Mouse (Mus musculus) neural tube, embryonic 12.5 days (tissue): ENCODE measurements at regions not wholly inside any gene's neighbourhood (a gene's known extent, or its start where the extent isn't known, plus 50 kb on each side); places are given as distances from the start of the nearest gene placed in this dataset.

Experiments
- ATAC-seq: fragments of 200-750 bp; cut with Nextera tagmentation; 2 replicates; pipeline ENCODE4 v1.8.0; 2017; ENCODE audit warnings: low read depth, mild to moderate bottlenecking, moderate TSS enrichment, moderate library complexity; ENCODE audit not compliant: low FRiP score
- H3K27ac ChIP-seq: fragments of 300-500 bp; sonication (generic); 2 replicates; pipeline ENCODE4 v1.5.1; 2016
- H3K27me3 ChIP-seq: fragments of 300-500 bp; sonication (generic); replicated peaks from 2 replicates; pipeline ENCODE4 v1.6.1; 2016; ENCODE audit warnings: mild to moderate bottlenecking
- H3K36me3 ChIP-seq: fragments of 300-500 bp; sonication (generic); 2 replicates; pipeline ENCODE4 v1.6.1; 2016; ENCODE audit warnings: mild to moderate bottlenecking
- H3K4me1 ChIP-seq: fragments of 300-500 bp; sonication (generic); 2 replicates; pipeline ENCODE4 v1.6.1; 2016
- H3K4me2 ChIP-seq: fragments of 300-500 bp; sonication (generic); replicated peaks from 2 replicates; pipeline ENCODE4 v1.6.1; 2016; ENCODE audit warnings: mild to moderate bottlenecking
- H3K4me3 ChIP-seq: fragments of 300-500 bp; sonication (generic); 2 replicates; pipeline ENCODE4 v1.5.1; 2016
- H3K9ac ChIP-seq: fragments of 300-500 bp; sonication (generic); 2 replicates; pipeline ENCODE4 v1.6.1; 2016; ENCODE audit warnings: mild to moderate bottlenecking
- H3K9me3 ChIP-seq: fragments of 300-500 bp; sonication (generic); 2 replicates; pipeline ENCODE4 v1.6.1; 2016; ENCODE audit warnings: mild to moderate bottlenecking
- WGBS: fragments of 180-500 bp; shearing (Covaris S2); methylation state at CpG from one replicate; pipeline ENCODE4 v1.1.7; 2016; 5-methylcytosine and 5-hydroxymethylcytosine counted together

DNA sequence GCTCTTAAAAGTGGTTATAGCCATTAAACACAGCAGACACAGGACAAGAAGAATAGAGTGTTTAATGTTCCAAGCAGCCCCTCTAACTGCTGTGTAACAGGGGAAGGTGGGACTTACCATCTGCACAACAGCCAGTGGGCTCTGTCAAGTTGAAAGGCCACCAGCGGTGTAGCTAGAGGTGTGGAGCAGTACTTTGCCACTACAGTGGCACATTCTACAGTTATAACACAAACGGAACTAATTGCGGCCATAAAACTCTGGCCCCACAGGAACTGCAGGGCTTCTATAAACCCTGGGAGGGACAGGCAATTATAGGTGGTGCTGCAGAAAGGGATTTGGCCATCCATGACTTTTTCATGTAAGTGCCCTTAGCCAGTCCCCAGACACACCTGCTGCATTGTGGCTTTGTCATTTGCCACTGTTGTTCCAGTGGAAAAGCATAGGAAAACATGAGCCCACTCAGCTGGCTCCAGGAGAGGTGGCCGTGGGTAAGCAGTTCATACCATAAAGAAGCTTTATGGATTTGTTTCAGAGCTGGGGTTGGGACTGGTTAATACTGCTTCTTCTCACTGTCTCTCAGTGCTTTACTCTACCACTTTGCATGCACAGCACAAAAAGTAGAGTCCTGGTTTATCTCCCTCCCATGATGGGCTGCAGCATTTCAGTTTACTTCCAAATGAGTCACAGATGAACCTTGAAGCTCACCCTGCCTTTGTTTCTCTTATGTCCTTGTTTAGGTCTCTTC lies 199.8 kb upstream of the Ankrd50 start:
- H3K4me1 ChIP-seq, result 0 out of 2 replicates have a peak, but pooled peaks cover 4% of the 10 kb centered on the region
- H3K27me3 ChIP-seq, result no peaks in the 10 kb centered on the region
- no peak overlapping the region for H3K9ac ChIP-seq
- H3K4me2 ChIP-seq, result no peak overlapping the region
- H3K4me3 ChIP-seq, result no peak overlapping the region
- H3K9me3 ChIP-seq, result no peaks in the 10 kb centered on the region
- H3K27ac ChIP-seq, result no peak overlapping the region
- 25% methylated on average over 4 of the region's 4 CpGs for WGBS
- no peaks in the 10 kb centered on the region for H3K36me3 ChIP-seq
- no peak for ATAC-seq

DNA sequence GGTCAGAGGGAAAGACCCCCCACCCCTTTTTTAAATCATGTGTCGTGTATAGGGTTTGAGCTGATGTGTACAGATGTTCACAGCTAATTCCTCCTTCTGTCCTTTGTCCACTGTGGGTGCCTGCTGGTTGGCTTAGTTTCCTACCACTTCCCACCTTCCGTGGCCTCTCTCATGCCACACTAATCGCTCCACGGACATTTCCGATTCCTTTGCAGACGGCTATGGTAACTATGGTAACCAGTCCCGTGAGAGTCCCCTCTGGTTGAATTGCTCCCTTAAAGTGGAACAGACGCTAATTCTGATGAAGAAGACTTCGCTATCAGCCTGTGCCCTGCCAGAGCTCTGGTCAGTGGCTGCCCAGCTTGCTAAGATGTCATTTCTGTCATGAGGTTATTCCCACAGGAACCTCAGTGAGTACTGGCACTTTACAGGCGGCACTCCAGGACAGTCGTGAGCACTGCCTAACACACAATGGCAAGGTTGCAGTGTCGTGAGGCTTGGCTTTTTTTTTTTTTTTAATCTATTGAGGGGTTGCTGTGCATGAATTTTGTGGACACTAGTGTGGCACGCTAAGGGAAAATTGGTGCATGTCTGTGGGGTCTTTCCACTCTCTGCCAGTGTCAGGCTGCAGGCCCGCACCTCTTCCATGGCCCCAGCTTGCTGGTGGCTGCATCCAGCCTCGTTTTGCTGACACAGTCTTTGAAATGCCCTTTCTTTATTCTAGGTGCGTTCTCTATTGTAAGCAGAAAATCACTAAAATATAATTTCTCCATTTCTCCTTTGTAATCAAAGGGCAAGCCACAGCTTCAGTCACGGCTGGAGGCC lies 179.2 kb upstream of the Ankrd50 start:
- Histone ChIP-seq H3K27me3 (no peaks in the 10 kb centered on the region), H3K4me3 (no peak overlapping the region), H3K4me2 (peak overlapping the region; percentile 38), H3K9me3 (no peaks in the 10 kb centered on the region), H3K9ac (no peak overlapping the region), H3K27ac (peak overlapping the region; percentile 53), H3K4me1 (peaks cover 9% of the 10 kb centered on the region), H3K36me3 (no peaks in the 10 kb centered on the region)
- 31% methylated on average over 17 of the region's 17 CpGs for WGBS
- ATAC-seq, result peak; percentile 91

DNA sequence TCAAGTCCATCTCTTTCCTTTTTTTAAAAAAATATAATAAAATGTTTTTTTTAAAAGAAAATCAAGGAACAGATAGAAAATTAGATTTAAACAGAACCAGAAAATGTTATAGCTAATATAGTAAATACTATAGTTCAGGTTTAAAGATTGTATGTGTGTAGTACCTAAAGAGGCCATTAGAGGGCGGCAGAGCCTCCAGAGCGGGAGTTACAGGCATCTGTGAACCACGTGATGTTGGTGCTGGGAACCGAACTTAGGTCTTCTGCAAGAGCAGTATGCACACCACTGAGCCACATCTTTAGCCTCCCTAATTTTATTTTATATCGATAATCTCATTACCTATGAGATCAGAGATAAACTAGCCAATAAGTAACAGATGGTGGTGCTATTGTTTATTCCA lies 178.4 kb upstream of the Ankrd50 start:
- Histone ChIP-seq H3K27me3 (no peaks in the 10 kb centered on the region), H3K27ac (no peak overlapping the region), H3K36me3 (no peaks in the 10 kb centered on the region), H3K9me3 (no peaks in the 10 kb centered on the region), H3K4me1 (peaks cover 9% of the 10 kb centered on the region), H3K9ac (no peak overlapping the region), H3K4me2 (no peak overlapping the region), H3K4me3 (no peak overlapping the region)
- ATAC-seq, result peak; percentile 23; the same call in 1 of the 2 replicates
- WGBS, result 72% methylated on average over 5 of the region's 5 CpGs

DNA sequence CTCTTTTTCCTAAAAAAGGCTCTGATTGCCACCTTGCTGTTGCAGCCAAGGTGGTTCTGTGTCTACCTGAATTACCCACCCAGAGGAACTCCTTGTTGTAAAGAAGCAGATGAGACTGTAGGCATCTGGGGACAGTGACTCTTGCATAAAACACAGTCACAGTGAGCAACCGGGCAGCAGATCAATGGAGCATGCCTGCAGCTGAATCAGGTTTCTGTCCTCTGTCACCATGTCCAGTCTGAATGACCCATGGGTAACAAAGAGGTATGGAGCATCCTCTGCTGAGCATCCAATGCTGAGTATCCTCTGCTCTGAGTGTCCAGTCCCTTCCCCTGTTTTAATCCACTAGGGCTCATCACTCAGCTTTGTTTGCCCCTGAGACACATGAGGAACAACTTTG lies 172.1 kb upstream of the Ankrd50 start:
- Histone ChIP-seq H3K4me1 (no peaks in the 10 kb centered on the region), H3K27ac (no peak overlapping the region), H3K36me3 (no peaks in the 10 kb centered on the region), H3K27me3 (no peaks in the 10 kb centered on the region), H3K9me3 (no peaks in the 10 kb centered on the region), H3K9ac (no peak overlapping the region), H3K4me2 (no peak overlapping the region), H3K4me3 (no peak overlapping the region)
- 73% methylated on average over 1 of the region's 1 CpGs for WGBS
- no peak for ATAC-seq

DNA sequence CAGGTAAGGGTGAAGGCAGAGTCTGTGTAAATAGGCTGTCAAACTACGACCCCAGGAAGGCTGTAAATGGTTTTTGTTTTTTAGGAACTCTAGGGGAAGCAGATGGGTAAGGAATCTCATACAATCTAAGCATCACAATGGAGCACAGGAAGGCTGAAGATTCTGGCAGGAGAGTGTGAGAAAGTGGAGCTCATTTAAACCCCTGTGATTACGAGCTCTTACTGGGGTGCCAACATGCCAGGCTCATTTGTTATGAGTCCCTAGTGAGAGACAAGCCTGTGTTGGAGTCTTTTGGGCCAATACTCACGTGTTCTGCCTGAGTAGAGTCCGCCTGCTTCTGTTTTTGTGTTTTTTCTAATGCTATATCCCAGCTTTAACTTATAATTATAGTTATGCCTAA lies 169.3 kb upstream of the Ankrd50 start:
- H3K9me3 ChIP-seq, result no peaks in the 10 kb centered on the region
- 46% methylated on average over 4 of the region's 4 CpGs for WGBS
- no peaks in the 10 kb centered on the region for H3K36me3 ChIP-seq
- no peak overlapping the region for H3K4me3 ChIP-seq
- H3K27ac ChIP-seq, result no peak overlapping the region
- H3K27me3 ChIP-seq, result no peaks in the 10 kb centered on the region
- H3K4me2 ChIP-seq, result no peak overlapping the region
- ATAC-seq, result no peak
- H3K9ac ChIP-seq, result no peak overlapping the region
- H3K4me1 ChIP-seq, result no peaks in the 10 kb centered on the region

DNA sequence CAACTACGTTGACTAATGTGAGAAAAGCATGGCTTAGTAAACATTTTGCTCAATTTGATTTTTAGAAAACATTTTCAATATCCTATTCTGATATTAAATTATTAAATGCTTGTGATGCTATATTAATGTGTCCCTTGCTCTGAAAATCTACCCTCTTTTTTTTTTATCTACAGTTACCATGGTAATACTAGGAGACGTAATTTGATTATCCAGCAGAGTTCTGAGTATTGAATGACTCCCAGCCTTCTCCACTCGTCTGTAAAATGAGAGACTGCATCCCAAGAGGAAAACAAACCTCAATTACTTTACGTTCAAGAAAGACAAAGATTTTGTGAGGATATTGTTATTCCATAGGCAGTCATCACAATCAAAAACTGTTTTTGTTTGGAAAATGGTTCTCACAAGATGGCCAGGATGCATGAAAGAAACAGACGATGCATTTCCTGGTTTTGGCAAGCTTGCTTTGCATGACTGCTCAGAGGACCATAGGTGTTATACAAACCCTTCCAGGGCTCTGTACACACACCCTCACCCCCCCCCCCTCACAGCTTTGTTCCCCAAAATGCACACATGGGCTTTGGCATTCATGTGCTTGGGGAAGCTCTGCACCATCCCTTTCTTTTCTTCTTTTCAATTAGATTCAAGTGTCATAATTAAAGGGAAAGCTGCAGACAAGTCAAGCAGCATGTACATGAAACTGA lies 168.5 kb upstream of the Ankrd50 start:
- Histone ChIP-seq H3K9ac (no peak overlapping the region), H3K27ac (no peak overlapping the region), H3K27me3 (no peaks in the 10 kb centered on the region), H3K4me2 (no peak overlapping the region), H3K9me3 (no peaks in the 10 kb centered on the region), H3K4me3 (no peak overlapping the region), H3K36me3 (no peaks in the 10 kb centered on the region), H3K4me1 (no peaks in the 10 kb centered on the region)
- 0 out of 2 replicates have a peak, but pooled peaks have one; percentile 41 for ATAC-seq
- 51% methylated on average over 5 of the region's 5 CpGs for whole genome bisulfite sequencing

DNA sequence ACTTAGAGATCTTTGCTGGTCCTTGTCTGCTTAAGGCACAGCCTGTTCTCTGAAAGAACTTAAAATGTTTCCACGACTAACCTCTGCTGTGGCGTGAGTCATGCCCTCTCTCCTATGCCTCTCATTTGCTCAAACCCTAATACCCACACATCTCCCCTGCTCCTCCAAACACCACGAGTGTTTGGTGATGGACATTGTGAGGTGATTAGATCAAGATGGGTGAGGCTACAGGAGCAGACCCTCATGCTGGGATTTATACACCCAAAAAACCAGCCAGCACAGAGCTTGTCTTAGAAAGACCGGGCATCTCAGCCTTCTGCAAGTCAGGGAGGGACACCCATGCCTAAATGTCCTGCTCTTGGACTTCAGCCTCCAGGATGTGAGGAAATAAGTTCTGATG lies 165.5 kb upstream of the Ankrd50 start:
- Histone ChIP-seq H3K9me3 (no peaks in the 10 kb centered on the region), H3K4me1 (no peaks in the 10 kb centered on the region), H3K9ac (no peak overlapping the region), H3K4me2 (no peak overlapping the region), H3K27ac (no peak overlapping the region), H3K36me3 (no peaks in the 10 kb centered on the region), H3K27me3 (no peaks in the 10 kb centered on the region), H3K4me3 (no peak overlapping the region)
- 86% methylated on average over 4 of the region's 4 CpGs for whole genome bisulfite sequencing
- ATAC-seq, result no peak

DNA sequence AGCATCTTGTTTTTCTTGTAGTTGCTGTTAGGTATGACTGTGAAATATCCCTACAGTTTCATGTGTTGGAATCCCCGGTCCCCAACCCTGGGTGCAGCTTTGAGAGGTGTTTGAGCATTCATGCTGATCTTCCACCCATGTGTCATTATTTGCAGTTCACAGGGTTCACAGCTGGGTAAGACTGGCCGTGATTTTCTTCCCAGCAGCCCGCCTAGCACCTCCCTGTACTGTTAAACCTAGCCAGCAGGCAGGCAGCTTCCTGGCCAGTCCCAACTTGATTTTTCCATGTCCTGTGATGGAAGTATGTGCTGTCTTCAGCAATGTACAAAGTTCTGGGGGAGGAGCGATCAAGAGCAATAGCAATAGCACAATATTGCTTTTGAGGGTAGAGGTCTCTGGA lies 164.0 kb upstream of the Ankrd50 start:
- H3K36me3 ChIP-seq, result no peaks in the 10 kb centered on the region
- H3K4me3 ChIP-seq, result no peak overlapping the region
- no peaks in the 10 kb centered on the region for H3K27me3 ChIP-seq
- no peak overlapping the region for H3K4me2 ChIP-seq
- WGBS, result 80% methylated on average over 4 of the region's 4 CpGs
- no peaks in the 10 kb centered on the region for H3K9me3 ChIP-seq
- no peak overlapping the region for H3K27ac ChIP-seq
- H3K4me1 ChIP-seq, result no peaks in the 10 kb centered on the region
- H3K9ac ChIP-seq, result no peak overlapping the region
- ATAC-seq, result no peak

DNA sequence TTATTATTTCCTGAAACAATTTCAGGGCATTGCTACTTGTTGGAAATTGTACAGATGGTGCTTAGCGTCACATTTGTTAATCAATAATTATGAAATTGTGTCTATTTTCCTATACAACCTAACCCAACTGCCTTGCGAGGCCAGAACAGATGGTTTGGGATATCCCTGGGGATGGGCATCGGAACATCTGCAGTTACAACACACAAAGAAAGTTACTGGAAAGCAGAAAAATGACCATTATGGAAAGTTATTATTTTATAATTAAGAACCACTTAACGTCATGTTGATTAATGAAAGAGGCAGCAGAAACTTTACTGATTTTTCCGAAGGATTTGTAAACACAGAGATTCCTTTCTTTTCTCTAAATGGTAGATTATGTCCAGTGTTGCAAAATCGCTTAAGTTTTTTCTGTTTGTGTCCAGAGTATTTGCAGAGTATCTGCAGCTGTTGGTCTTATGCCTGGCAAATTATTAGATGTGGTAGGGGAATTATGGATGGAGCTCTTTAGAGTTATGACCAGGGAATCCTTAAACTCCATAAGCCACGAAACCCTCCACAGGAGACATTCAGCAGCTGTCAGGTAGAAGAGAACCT lies 163.2 kb upstream of the Ankrd50 start:
- H3K9ac ChIP-seq, result no peak overlapping the region
- no peak overlapping the region for H3K27ac ChIP-seq
- no peak for ATAC-seq
- H3K4me2 ChIP-seq, result no peak overlapping the region
- H3K36me3 ChIP-seq, result no peaks in the 10 kb centered on the region
- H3K9me3 ChIP-seq, result no peaks in the 10 kb centered on the region
- H3K4me1 ChIP-seq, result no peaks in the 10 kb centered on the region
- no peak overlapping the region for H3K4me3 ChIP-seq
- H3K27me3 ChIP-seq, result no peaks in the 10 kb centered on the region
- 83% methylated on average over 7 of the region's 7 CpGs for WGBS

DNA sequence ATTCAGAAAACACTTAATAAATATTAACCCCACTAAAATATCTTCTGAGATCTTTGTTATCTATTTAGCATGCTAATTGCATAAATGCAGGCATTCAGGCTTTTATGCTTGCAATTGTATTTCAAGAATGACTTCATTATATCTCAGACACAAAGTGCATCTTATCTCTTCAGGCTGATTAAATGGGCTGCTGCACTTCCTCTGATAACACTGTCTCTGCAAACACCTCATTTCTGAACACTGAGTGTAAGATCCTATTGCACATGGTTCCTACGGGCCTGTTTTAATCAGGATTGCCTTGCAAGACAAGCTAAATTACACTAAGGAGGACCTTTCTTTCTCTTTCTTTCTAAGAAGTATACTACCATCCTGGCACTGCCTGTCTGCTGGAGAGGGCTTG lies 157.1 kb upstream of the Ankrd50 start:
- Histone ChIP-seq H3K36me3 (no peaks in the 10 kb centered on the region), H3K4me2 (no peak overlapping the region), H3K4me1 (no peaks in the 10 kb centered on the region), H3K9me3 (no peaks in the 10 kb centered on the region), H3K9ac (no peak overlapping the region), H3K27me3 (no peaks in the 10 kb centered on the region), H3K27ac (no peak overlapping the region), H3K4me3 (no peak overlapping the region)
- 80% methylated on average over 1 of the region's 1 CpGs for WGBS
- ATAC-seq, result no peak

DNA sequence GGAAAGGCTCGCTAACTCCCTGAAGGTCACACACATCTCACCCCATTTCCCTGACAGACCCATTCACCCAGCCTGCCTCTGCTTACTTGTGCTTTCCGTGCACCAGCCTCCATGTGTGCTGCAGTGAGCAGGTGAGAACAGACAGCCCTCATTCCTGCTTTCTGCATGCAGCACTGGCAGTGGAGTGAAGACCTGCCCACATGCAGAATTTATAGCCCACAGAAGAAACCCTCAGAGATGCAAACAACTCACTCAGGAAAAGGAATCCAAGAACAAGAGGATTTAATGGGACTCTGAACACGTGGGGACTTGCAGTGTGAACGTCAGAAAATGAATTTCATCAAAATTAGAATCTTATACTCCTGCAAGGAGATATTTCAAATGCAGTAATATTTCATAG lies 152.2 kb upstream of the Ankrd50 start:
- no peak overlapping the region for H3K9ac ChIP-seq
- H3K9me3 ChIP-seq, result no peaks in the 10 kb centered on the region
- no peak overlapping the region for H3K27ac ChIP-seq
- no peaks in the 10 kb centered on the region for H3K4me1 ChIP-seq
- ATAC-seq, result no peak
- no peaks in the 10 kb centered on the region for H3K36me3 ChIP-seq
- 69% methylated on average over 4 of the region's 4 CpGs for WGBS
- no peak overlapping the region for H3K4me3 ChIP-seq
- no peaks in the 10 kb centered on the region for H3K27me3 ChIP-seq
- H3K4me2 ChIP-seq, result no peak overlapping the region

DNA sequence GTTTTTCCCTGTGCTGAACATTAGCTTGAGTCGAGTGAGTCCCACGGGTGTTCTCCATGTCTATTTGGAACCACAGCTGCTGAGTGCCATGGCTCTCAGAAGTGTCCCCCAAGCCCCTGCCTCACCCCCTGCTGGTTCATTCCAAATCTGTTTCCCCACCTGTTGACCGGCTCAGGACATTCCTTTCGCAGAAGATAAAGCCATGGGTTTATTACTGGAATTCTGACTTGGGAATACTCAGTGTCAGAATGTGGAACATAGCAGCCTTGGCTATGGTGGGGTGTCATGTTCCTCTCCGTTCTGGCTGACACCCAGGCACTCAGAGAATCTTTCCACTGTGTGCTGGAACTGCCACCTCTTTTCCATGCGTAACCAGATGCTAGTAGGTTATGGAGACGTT lies 148.7 kb upstream of the Ankrd50 start:
- ATAC-seq, result no peak
- H3K9ac ChIP-seq, result no peak overlapping the region
- WGBS, result 68% methylated on average over 7 of the region's 7 CpGs
- H3K36me3 ChIP-seq, result no peaks in the 10 kb centered on the region
- no peaks in the 10 kb centered on the region for H3K4me1 ChIP-seq
- no peak overlapping the region for H3K4me3 ChIP-seq
- H3K9me3 ChIP-seq, result no peaks in the 10 kb centered on the region
- H3K27ac ChIP-seq, result no peak overlapping the region
- no peaks in the 10 kb centered on the region for H3K27me3 ChIP-seq
- H3K4me2 ChIP-seq, result no peak overlapping the region
